Mouse (Mus musculus) hindbrain, embryonic 12.5 days (tissue): ENCODE measurements around the gene Dedd2. TPM values are rescaled to one million over a fixed set of nuclear protein-coding genes. Genes with fewer than 3 reads are reported as not detected.

ENCODE experiments used
- ATAC-seq: fragments of 200-750 bp; cut with Nextera tagmentation; 2 replicates; pipeline ENCODE4 v1.8.0; 2017; ENCODE audit warnings: moderate TSS enrichment; ENCODE audit not compliant: low FRiP score
- H3K27ac ChIP-seq: fragments of 300-500 bp; sonication (generic); 2 replicates; pipeline ENCODE4 v1.5.1; 2016; ENCODE audit warnings: mild to moderate bottlenecking
- H3K27me3 ChIP-seq: fragments of 300-500 bp; sonication (generic); 2 replicates; pipeline ENCODE4 v1.6.1; 2016; ENCODE audit warnings: mild to moderate bottlenecking
- H3K36me3 ChIP-seq: fragments of 300-500 bp; sonication (generic); 2 replicates; pipeline ENCODE4 v1.6.1; 2016; ENCODE audit warnings: mild to moderate bottlenecking
- H3K4me1 ChIP-seq: fragments of 300-500 bp; sonication (generic); 2 replicates; pipeline ENCODE4 v1.6.1; 2016
- H3K4me2 ChIP-seq: fragments of 300-500 bp; sonication (generic); replicated peaks from 2 replicates; pipeline ENCODE4 v1.6.1; 2016; ENCODE audit warnings: mild to moderate bottlenecking
- H3K4me3 ChIP-seq: fragments of 300-500 bp; sonication (generic); 2 replicates; pipeline ENCODE4 v1.5.1; 2016; ENCODE audit warnings: mild to moderate bottlenecking
- H3K9ac ChIP-seq: fragments of 300-500 bp; sonication (generic); 2 replicates; pipeline ENCODE4 v1.6.1; 2016; ENCODE audit warnings: mild to moderate bottlenecking, moderate library complexity
- H3K9me3 ChIP-seq: fragments of 300-500 bp; sonication (generic); replicated peaks from 2 replicates; pipeline ENCODE4 v1.6.1; 2016; ENCODE audit warnings: mild to moderate bottlenecking
- WGBS: fragments of 180-500 bp; shearing (Covaris S2); methylation state at CpG from one replicate; pipeline ENCODE4 v1.1.7; 2016; 5-methylcytosine and 5-hydroxymethylcytosine counted together
- polyA plus RNA-seq: library from polyadenylated mRNA; unstranded; fragments of >200 nt; fragmentation: Nextera tagmentation; extraction: Ambion mirVana; gene quantifications from 2 replicates; pipeline ENCODE4 v1.2.1, GENCODE M21; 2016

Dedd2 gene
- polyA plus RNA-seq, 1 experiment from 2014 or later: 13.9 TPM

DNA sequence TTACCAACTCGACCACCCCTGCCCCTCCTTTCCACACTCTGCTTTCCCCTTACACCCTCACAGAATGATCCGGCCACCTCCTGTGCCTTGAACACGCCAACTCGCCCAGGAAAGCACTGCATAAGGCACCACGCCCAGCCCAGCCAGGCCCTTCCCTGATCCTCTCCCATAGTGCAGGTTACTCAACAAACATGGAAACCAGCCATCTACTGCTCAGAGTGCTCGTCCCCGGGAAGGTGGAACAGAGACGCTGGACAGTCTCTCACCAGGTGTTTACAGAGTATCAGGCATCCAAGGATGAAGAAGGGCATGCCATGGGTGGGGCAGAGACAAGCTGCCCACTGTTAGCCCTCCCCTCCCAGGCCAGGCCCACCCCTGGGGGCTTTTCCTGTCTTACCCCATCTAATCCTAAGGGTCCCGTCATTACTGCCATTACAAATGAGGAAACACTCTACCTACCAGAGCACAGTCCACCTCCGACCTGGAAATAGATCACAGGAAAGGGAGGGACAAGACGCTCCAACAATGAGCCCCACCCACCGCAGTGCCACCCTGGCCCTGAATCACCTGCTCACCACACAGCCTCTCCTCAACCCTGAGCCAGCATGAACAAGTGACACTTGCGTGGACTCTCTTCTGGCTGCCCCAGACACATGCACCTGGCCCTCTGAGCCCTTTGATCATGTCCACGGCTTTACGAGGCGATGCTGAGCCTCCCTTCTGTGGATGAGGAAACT lies 14.2 kb downstream of the Dedd2 start:
- peaks cover 62% of the 10 kb centered on the region for H3K36me3 ChIP-seq
- no peak overlapping the region for H3K4me3 ChIP-seq
- H3K27ac ChIP-seq: no peak overlapping the region
- H3K4me1 ChIP-seq: no peaks in the 10 kb centered on the region
- no peaks in the 10 kb centered on the region for H3K27me3 ChIP-seq
- H3K4me2 ChIP-seq: no peak overlapping the region
- no peak overlapping the region for H3K9ac ChIP-seq
- no peaks in the 10 kb centered on the region for H3K9me3 ChIP-seq
- WGBS: 92% methylated on average over 16 of the region's 16 CpGs
- ATAC-seq: no peak

DNA sequence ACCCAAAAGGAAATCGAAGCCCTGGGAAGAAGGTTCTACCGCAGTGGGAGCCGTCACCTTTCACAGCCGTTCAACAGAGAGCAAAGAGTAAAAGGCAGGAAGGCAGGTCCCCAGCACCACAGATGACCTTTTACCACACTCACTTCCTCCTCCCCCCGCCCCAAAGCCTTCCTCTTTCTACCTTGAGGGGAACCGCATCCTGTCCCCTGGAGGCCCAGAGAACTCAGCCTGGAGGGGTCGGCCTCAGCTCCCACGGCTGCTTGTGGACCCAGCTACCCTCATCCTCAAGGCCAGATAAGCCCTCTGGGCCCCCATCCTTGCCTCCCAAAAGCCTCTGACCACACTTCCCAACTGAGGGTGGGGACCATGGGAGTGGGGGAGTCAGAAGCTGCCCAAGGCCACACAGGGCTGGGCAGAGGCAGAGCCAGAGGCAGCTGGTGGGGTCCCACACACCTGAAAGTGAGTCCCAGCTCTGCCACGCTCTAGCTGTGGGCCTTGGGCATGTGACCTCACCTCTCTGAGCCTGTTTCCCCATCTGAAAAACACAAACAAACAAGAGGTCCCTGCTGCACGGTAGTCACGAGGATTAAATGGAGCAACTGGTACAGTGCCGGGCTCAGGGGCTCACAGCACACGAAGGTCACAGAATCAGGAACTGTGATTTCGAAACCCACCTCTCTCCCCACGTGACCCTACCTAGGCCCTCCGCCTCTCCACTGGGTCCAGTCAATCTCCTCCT lies 14.9 kb downstream of the Dedd2 start:
- Histone ChIP-seq H3K36me3 (peaks cover 55% of the 10 kb centered on the region), H3K27me3 (no peaks in the 10 kb centered on the region), H3K4me2 (no peak overlapping the region), H3K27ac (no peak overlapping the region), H3K9ac (no peak overlapping the region), H3K4me1 (no peaks in the 10 kb centered on the region), H3K4me3 (no peak overlapping the region), H3K9me3 (no peaks in the 10 kb centered on the region)
- no peak for ATAC-seq
- 85% methylated on average over 16 of the region's 16 CpGs for WGBS

DNA sequence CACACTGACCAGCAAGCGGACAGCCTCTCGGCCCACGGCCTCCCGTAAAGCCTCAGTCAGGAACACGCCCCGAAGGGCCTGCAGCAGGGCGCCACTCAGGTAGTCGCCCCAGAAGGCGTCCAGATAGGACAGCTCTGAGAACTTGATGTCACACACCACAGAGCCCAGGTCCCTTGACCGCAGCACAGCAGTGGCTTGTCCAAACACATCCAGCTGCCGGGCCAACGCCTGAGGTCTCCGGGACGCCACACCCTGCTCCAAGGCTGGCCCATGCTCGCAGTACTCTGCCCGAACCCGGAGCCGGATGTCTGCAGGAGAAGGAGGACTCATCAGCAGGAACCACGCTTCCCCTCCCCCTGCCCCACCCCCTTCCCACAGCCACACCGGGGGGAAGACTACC lies 16.8 kb downstream of the Dedd2 start:
- no peak for ATAC-seq
- Histone ChIP-seq H3K36me3 (peaks cover 38% of the 10 kb centered on the region), H3K4me2 (no peak overlapping the region), H3K4me3 (no peak overlapping the region), H3K4me1 (no peaks in the 10 kb centered on the region), H3K9me3 (no peaks in the 10 kb centered on the region), H3K27ac (no peak overlapping the region), H3K9ac (no peak overlapping the region), H3K27me3 (no peaks in the 10 kb centered on the region)
- 92% methylated on average over 20 of the region's 20 CpGs for WGBS

DNA sequence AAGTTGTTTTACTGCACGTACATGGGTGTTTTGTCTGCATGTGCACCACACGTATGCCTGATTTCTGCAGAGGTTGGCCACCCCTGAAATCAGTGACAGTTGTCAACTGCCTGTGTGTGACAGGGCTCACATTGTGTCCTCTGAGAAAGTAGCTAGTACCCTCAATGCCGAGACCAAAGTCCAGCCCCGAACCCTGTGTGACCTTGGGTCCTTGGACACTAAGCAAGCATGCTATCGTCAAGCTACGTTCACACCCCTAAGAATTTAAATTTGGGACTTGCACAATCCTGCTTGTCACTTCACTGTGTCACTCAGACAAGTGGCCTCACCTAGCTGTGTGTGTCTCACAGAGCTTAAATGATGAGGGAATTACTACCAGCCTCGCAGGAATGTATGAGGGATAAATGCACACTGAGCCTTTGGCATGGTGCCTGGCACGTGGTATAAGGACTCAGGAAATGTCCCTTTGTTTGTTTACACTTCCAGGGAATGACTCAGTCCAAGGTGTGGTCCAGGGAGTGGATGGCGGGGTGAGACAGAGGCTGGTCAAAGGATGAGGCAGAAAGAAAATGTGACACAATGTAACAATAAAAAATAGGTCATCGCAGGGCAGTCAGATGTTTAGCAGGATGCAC lies 22.9 kb downstream of the Dedd2 start:
- ATAC-seq: no peak
- H3K4me2 ChIP-seq: no peak overlapping the region
- WGBS: 70% methylated on average over 10 of the region's 10 CpGs
- no peaks in the 10 kb centered on the region for H3K9me3 ChIP-seq
- peaks cover 7% of the 10 kb centered on the region for H3K36me3 ChIP-seq
- H3K27ac ChIP-seq: no peak overlapping the region
- H3K4me1 ChIP-seq: no peaks in the 10 kb centered on the region
- no peaks in the 10 kb centered on the region for H3K27me3 ChIP-seq
- no peak overlapping the region for H3K4me3 ChIP-seq
- H3K9ac ChIP-seq: no peak overlapping the region

DNA sequence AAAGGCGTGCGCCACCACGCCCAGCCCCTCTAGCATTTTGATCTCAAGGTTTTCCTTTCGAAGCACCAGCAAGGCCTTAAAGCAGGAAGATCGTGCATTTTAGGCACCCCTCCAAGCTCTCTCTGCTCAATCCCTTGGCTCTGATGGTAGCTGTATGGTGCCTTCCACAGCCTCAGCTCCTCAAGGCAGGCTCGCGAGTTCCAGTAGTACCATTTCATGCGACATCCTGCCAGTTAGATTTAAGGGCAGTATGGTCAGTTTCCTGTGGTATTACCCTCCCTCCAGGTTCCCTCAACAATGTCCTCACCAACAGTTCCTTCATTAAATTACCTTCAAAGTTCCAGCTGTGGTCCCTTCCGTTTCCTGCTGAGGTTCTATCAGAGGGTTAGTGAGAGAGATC lies 24.3 kb downstream of the Dedd2 start:
- Histone ChIP-seq H3K4me2 (no peak overlapping the region), H3K27me3 (no peaks in the 10 kb centered on the region), H3K9ac (no peak overlapping the region), H3K27ac (no peak overlapping the region), H3K36me3 (no peaks in the 10 kb centered on the region), H3K4me3 (no peak overlapping the region), H3K4me1 (no peaks in the 10 kb centered on the region), H3K9me3 (no peaks in the 10 kb centered on the region)
- ATAC-seq: no peak
- WGBS: 88% methylated on average over 9 of the region's 9 CpGs

DNA sequence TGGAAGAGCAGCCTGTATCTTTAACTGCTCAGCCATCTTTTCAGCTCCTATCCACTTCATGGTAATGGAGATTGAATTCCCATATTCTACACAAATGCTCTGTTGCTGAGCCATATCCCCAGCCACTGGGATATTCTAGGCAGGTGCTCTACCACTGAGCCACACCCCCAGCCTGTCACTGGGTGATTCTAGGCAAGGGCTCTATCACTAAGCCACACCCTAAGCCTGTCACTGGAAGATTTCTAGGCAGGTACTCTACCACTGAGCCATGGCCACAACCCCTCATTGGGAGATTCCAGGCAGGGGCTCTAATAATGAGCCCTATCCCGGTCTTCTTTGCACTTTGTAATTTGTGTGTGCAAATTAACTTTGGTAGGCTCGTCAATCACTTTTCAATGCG lies 25.3 kb downstream of the Dedd2 start:
- H3K9ac ChIP-seq: no peak overlapping the region
- no peak overlapping the region for H3K4me2 ChIP-seq
- H3K27ac ChIP-seq: no peak overlapping the region
- 79% methylated on average over 3 of the region's 3 CpGs for WGBS
- no peaks in the 10 kb centered on the region for H3K4me1 ChIP-seq
- no peaks in the 10 kb centered on the region for H3K27me3 ChIP-seq
- no peak for ATAC-seq
- no peak overlapping the region for H3K4me3 ChIP-seq
- no peaks in the 10 kb centered on the region for H3K36me3 ChIP-seq
- H3K9me3 ChIP-seq: no peaks in the 10 kb centered on the region

DNA sequence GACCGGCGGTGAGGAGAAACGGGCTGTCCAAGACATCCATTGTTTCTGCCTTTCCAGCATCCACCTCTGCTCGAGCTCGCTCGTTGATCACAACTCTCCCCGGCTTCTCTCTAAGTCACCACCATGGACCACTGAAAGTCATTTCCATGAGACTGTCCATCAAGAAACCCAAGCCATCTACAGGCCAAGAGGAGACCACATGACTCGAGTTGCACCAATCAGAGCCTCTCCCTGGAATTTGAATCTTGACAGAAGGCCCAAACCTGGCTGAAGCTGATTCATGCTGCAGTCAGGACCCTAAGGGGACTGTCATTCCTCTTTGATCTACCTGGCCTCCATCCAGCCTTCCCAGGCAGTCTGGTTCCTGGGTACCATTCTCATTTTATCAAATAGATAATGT lies 28.3 kb downstream of the Dedd2 start:
- Histone ChIP-seq H3K4me2 (no peak overlapping the region), H3K9ac (no peak overlapping the region), H3K27ac (no peak overlapping the region), H3K4me3 (no peak overlapping the region), H3K27me3 (0 out of 2 replicates have a peak, but pooled peaks cover 2% of the 10 kb centered on the region), H3K36me3 (no peaks in the 10 kb centered on the region), H3K4me1 (no peaks in the 10 kb centered on the region), H3K9me3 (no peaks in the 10 kb centered on the region)
- no peak for ATAC-seq
- WGBS: 77% methylated on average over 8 of the region's 8 CpGs

DNA sequence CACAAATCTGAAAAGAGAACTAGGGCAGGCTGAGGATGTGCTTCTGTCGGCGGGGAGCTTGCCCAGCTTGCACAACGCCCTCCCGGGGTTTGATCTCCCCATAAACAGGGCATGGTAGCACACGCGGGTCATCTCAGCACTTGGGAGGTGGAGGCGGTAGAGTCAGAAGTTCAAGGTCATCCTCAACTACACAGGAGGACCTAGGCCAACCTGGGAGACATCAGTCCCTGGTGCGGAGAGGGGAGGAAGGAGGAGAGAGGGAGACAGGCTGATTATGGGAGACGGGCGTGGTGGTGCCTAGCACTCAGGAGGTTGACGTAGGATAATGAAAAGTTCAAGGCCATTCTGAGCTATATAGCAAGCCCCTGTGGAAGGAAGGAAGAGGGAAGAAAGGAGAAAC lies 29.6 kb downstream of the Dedd2 start:
- Histone ChIP-seq H3K27me3 (peaks cover 2% of the 10 kb centered on the region; the same call in 1 of the 2 replicates), H3K36me3 (no peaks in the 10 kb centered on the region), H3K4me2 (no peak overlapping the region), H3K9ac (no peak overlapping the region), H3K27ac (no peak overlapping the region), H3K4me3 (no peak overlapping the region), H3K4me1 (no peaks in the 10 kb centered on the region), H3K9me3 (no peaks in the 10 kb centered on the region)
- no peak for ATAC-seq
- WGBS: 84% methylated on average over 11 of the region's 11 CpGs

DNA sequence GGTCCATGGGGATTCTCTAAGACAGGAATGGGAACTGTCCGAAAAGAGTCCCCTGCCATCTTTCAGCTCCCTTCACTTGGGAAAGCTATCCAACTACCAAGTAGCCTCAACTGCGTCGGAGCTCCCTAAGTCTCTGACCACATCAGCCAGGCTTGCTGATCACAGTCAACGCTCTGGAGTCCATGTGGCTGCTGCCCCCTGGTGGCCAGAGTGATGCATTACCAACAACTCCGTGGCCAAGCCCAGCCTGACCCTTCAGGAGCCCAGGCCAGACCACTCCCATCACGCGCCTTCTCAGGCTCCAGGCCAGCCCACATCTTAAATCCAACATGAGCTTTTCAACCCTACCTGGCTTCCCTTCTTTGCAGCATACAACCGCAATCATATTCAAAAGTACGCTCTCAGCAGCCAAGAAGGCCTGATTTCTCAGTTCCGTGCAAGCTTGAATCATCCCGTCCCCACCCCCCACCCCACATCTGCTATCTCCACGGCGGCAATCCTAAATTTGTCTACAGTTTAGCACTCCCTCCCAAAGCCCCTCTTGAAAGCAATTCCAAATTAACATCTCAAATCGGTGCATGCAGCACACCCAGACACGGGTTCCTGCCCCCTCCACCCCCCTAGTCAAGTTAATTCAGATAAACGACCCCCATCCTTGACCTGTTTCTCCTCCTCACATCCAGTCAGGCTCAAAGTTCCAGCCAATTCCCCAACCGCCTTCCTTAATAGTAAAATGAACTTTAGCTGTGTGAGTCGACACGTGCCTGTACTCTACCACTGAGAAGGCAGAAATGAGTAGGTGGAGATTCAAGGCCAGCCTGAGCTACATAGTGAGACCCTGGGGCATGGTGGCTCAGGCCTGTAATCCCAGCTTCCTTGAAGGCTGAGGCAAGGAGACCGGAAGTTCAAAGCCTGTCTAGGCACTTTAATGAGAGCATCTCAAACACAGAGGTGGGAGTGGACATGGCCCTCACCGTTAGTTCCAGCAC lies 32.5 kb downstream of the Dedd2 start:
- ATAC-seq: peak; percentile 84
- peaks cover 27% of the 10 kb centered on the region for H3K27me3 ChIP-seq
- H3K27ac ChIP-seq: no peak overlapping the region
- 30% methylated on average over 21 of the region's 21 CpGs for WGBS
- no peak overlapping the region for H3K4me3 ChIP-seq
- no peaks in the 10 kb centered on the region for H3K9me3 ChIP-seq
- no peaks in the 10 kb centered on the region for H3K4me1 ChIP-seq
- H3K36me3 ChIP-seq: no peaks in the 10 kb centered on the region
- no peak overlapping the region for H3K9ac ChIP-seq
- H3K4me2 ChIP-seq: no peak overlapping the region

DNA sequence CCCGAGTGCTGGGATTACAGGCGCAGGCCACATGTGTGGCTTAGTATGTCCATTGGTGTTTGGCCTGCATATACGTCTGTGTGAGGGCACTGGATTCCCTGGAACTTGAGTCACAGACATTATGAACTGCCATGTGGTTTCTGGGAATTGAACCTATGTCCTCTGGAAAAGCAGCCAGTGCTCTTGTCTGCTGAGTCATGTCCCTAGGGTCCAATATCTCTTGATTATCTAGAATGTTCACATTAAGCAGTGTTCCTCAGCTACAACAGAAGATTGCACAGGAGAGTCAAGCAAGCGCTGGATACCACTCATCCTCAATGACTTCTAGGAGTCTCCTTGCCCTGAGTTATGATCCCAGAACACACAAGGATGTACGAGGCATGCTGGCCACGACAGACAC lies 36.3 kb downstream of the Dedd2 start:
- WGBS: 83% methylated on average over 6 of the region's 6 CpGs
- Histone ChIP-seq H3K9ac (no peak overlapping the region), H3K4me1 (peaks cover 18% of the 10 kb centered on the region), H3K27me3 (peaks cover 58% of the 10 kb centered on the region), H3K9me3 (no peaks in the 10 kb centered on the region), H3K36me3 (no peaks in the 10 kb centered on the region), H3K4me2 (no peak overlapping the region), H3K4me3 (no peak overlapping the region), H3K27ac (no peak overlapping the region)
- ATAC-seq: no peak

DNA sequence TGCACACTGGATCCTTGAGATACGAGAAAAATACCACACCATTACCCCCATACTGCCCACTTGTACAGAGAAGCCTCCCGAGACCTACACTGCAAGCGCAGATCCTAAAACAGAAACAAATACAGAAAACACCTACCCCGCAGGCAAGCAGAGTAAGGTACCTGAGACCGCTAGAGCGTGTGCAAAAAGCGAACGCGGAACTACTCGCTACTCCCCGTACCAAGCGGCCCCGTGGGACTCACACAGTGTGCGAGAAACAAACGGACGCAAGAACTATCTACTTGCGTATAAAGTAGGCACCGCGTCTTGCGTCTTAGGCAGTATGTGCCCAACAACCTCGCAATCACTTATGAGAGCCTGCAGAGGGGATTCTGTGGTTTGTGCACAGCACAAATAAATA lies 38.6 kb downstream of the Dedd2 start:
- Histone ChIP-seq H3K9ac (0 out of 2 replicates have a peak overlapping the region, but pooled peaks have one; percentile 5), H3K9me3 (no peaks in the 10 kb centered on the region), H3K4me2 (peak overlapping the region; percentile 70), H3K36me3 (no peaks in the 10 kb centered on the region), H3K4me3 (peak overlapping the region; percentile 14), H3K27ac (no peak overlapping the region), H3K27me3 (peaks cover 68% of the 10 kb centered on the region), H3K4me1 (peaks cover 28% of the 10 kb centered on the region)
- no peak for ATAC-seq
- WGBS: 7% methylated on average over 21 of the region's 21 CpGs
